Mouse (Mus musculus): ENCODE data around the gene Ubn1. TPM values are rescaled to one million over a fixed set of nuclear protein-coding genes. Genes with fewer than 3 reads are reported as not detected.
A peak's percentile ranks its signal among the peaks of the same experiment; 100 is the strongest.

Gene Ubn1
- total RNA-seq, 2 experiments from 2014 or later = 39.4 to 49.6 TPM

DNA sequence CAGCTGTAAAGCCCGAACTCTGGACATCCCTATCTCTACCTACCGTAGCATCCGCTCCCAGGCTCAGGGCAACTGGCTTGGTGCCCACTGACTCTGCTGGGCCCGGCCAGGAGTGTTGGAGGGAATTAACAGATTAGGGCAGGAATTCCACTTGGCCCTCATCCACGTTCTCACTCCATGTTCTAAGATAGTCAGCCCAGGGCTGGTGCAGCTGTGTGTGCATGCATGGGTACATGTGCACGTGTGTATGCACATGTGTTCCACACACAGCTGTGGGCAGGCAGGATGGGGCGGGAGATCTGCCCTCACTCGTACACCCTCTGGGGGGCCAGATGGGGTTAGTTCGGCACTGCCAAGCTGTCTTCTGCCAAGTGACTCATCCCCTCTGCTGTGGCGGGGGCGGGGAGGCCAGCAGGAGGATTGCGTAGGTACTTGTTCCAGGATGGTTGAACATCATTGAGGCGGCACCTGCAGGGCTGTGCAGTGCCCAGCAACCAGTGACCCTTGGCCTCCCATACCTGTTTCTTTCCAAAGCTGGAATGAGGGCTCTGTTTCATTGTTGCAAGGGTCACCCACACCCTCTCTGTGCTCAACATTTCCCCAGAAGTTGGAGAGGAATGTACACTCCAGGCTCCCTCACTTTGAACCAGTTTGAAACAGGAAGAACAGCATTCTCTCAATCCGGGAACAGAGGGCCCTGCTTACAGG lies 84.9 kb downstream of the Ubn1 start:
- DNase-seq (ENCODE audit: low spot score in 2 of 2) = peak; percentile 53 to 63
- intact Hi-C loops (cut with DNase I) = no loop called here

DNA sequence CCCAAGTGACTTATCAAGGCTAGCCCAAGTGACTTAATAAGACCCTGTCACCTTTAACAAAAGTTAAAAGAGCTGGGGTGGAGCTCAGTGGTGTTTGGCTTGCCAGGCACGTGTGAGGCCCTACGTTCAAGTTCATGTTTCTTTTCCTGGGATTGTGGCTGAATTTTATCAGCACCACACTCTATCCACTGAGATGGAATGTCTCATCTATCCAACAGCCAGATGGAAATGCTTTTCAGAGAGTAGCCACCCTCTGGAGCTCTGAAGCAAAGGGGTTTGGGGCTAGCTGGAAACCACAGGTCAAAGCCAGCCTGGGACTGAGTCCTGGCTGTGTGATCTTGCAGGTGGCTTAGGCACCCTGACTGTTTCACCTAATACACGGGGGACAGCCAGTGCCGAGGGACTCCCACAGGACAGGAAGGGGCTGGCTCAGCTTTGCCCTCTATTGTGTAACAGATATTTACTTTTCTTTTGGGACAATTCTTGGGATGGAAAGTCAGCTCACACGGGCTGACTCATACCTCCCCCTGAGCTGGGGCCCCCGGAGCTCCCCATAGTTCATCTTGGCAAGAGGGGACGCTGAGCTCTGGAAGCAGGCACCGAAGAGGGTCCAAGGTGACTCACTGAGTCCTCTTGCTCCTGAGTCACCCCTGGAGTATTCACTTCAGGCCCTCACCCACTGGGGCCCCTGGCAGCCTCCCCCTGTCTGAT lies 85.8 kb downstream of the Ubn1 start:
- intact Hi-C loops (cut with DNase I) = no loop called here
- DNase-seq (ENCODE audit: low spot score in 2 of 2) = no peak

Other genes with a start within 250 kb of the Ubn1 start
- not detected for gene 4930562C15Rik, start 214.6 kb upstream of the Ubn1 start, total RNA-seq (2021)
- 10 to 100 TPM; 83.9 to 86.9 TPM for gene Ubald1, start 169.7 kb upstream of the Ubn1 start, total RNA-seq (2021)
- 100 to 1,000 TPM; 207 to 218 TPM for gene Mgrn1, start 163.8 kb upstream of the Ubn1 start, total RNA-seq (2021)
- gene Nudt16l1, start 111.3 kb upstream of the Ubn1 start, total RNA-seq (2021) = 10 to 100 TPM; 70.6 to 77.8 TPM
- 10 to 100 TPM; 42.1 to 74.9 TPM for gene Anks3, start 85.9 kb upstream of the Ubn1 start, total RNA-seq (2021)
- not detected for gene Sept12, start 52.2 kb upstream of the Ubn1 start, total RNA-seq (2021)
- not detected for gene Smim22, start 42.8 kb upstream of the Ubn1 start, total RNA-seq (2021)
- gene Rogdi, start 36.5 kb upstream of the Ubn1 start, total RNA-seq (2021) = 100 to 1,000 TPM; 195 to 236 TPM
- gene Glyr1, start 194 bp upstream of the Ubn1 start, total RNA-seq (2021) = 100 to 1,000 TPM; 145 to 150 TPM
- under 1 TPM; 0.44 to 0.66 TPM for gene Ppl, start 82.4 kb downstream of the Ubn1 start, total RNA-seq (2021)
- gene Sec14l5, start 97.1 kb downstream of the Ubn1 start, total RNA-seq (2021) = 1 to 10 TPM; 5.6 to 6.3 TPM
- 10 to 100 TPM; 10.7 to 12.7 TPM for gene Nagpa, start 154.0 kb downstream of the Ubn1 start, total RNA-seq (2021)
- 1 to 10 TPM; 5.3 to 5.8 TPM for gene AU021092, start 172.2 kb downstream of the Ubn1 start, total RNA-seq (2021)
- gene Alg1, start 183.6 kb downstream of the Ubn1 start, total RNA-seq (2021) = 10 to 100 TPM; 28.2 to 28.7 TPM
- gene Eef2kmt, start 205.9 kb downstream of the Ubn1 start, total RNA-seq (2021) = 1 to 10 TPM; 3.8 to 4.1 TPM